In genomic region chrX:152368397-152369273, GRCm38 (mm10) we compare ENCODE assay signal across 8 mouse cellular contexts. TPM values are rescaled to one million over a fixed set of nuclear protein-coding genes. Genes with fewer than 3 reads are reported as not detected.
DNase-seq lines count a peak whose midpoint lies in the region; ATAC-seq and TF ChIP-seq lines count a peak whose summit lies in the region.

Gene Gpr173, minus strand, starts transcription at chrX:152368704.

- H3K27ac ChIP-seq in hindbrain, embryonic 12.5 days: peak within 1 kb of the TSS; percentile 81
- H3K27ac ChIP-seq in lung, postnatal 0 days (ENCODE audit: low read length): no peak within 1 kb of the TSS

- H3K9me3 ChIP-seq in hindbrain, embryonic 12.5 days (replicated peaks): no peaks in the 10 kb centered on the region
- H3K9me3 ChIP-seq in lung, postnatal 0 days (ENCODE audit: low read length): no peaks in the 10 kb centered on the region

- TF ChIP-seq CTCF in lung, postnatal 0 days (IDR thresholded peaks at IDR 0.05): no peak

- DNase-seq in NIH3T3 (ENCODE audit: low read depth): peak; percentile 75
- DNase-seq in cerebellum, postnatal 10 days: peak; percentile 84 to 88
- DNase-seq in frontal cortex, postnatal 14 days (ENCODE audit: low spot score in 2 of 2): peak; percentile 38 to 44
- peak; percentile 61 to 63 for DNase-seq in layer of hippocampus, postnatal 36 days
- DNase-seq in lung, postnatal 0 days (ENCODE audit: low spot score): peak; percentile 52
- DNase-seq in right cerebral cortex, adult 2 months (ENCODE audit: low spot score in 2 of 2): peak; percentile 48 to 50

- peak within 1 kb of the TSS; percentile 53 for H3K4me3 ChIP-seq in hindbrain, embryonic 12.5 days
- H3K4me3 ChIP-seq in lung, postnatal 0 days (ENCODE audit: low read depth, low read length): peak within 1 kb of the TSS; percentile 34

- peak within 1 kb of the TSS; percentile 70 for H3K9ac ChIP-seq in hindbrain, embryonic 12.5 days
- H3K9ac ChIP-seq in lung, postnatal 0 days (replicated peaks; ENCODE audit: low read depth): no peak within 1 kb of the TSS; the same call in 1 of the 2 replicates

- H3K4me2 ChIP-seq in hindbrain, embryonic 12.5 days (replicated peaks): peak within 1 kb of the TSS; percentile 59
- H3K4me2 ChIP-seq in lung, postnatal 0 days (replicated peaks; ENCODE audit: low read depth, low read length): peak within 1 kb of the TSS; percentile 57

- H3K4me1 ChIP-seq in hindbrain, embryonic 12.5 days: peaks cover 18% of the 10 kb centered on the region
- no peaks in the 10 kb centered on the region for H3K4me1 ChIP-seq in lung, postnatal 0 days (ENCODE audit: insufficient read depth, low read depth, low read length)

- no peak for TF ChIP-seq EP300 in lung, postnatal 0 days (IDR thresholded peaks at IDR 0.05)

- peak; percentile 97 for ATAC-seq in hindbrain, embryonic 12.5 days (ENCODE audit: low FRiP score)
- peak; percentile 94 for ATAC-seq in lung, postnatal 0 days
- ATAC-seq in CD4-positive, CD25-positive, alpha-beta regulatory T cell, adult 4 months: no peak

- no peaks in the 10 kb centered on the region for H3K36me3 ChIP-seq in hindbrain, embryonic 12.5 days
- no peaks in the 10 kb centered on the region for H3K36me3 ChIP-seq in lung, postnatal 0 days (ENCODE audit: insufficient read depth, low read length)

- WGBS in hindbrain, embryonic 12.5 days: 22% methylated on average over 22 of the region's 24 CpGs
- WGBS in lung, postnatal 0 days: 9% methylated on average over 13 of the region's 24 CpGs

- H3K27me3 ChIP-seq in hindbrain, embryonic 12.5 days: peaks cover 62% of the 10 kb centered on the region
- H3K27me3 ChIP-seq in lung, postnatal 0 days (replicated peaks; ENCODE audit: insufficient read depth, low read length): no peaks in the 10 kb centered on the region

RNA-seq across cellular contexts. Expression of gene Gpr173, which starts in this region (rescaled TPM):
- polyA plus RNA-seq in hindbrain, embryonic 12.5 days (2016; fragmentation: Nextera tagmentation; extraction: Ambion mirVana): 7.7 and 8.2 TPM in 2 replicates
- 10 to 100 TPM; 14.0 to 14.9 TPM for total RNA-seq in layer of hippocampus, postnatal 36 days (2021)
- 1.1 TPM in 2 replicates for polyA plus RNA-seq in lung, postnatal 0 days (2015; fragmentation: Nextera tagmentation; extraction: Ambion mirVana)
- polyA plus RNA-seq in CD4-positive, CD25-positive, alpha-beta regulatory T cell, adult 4 months (2017; shearing (Covaris generic)): not detected
